In genomic region chr7:128136927-128137326, GRCm38 (mm10) we compare ENCODE assay signal across 8 mouse cellular contexts.
"Had no signal": no experiment of that assay in that cellular context is flagged by ENCODE, and none has a peak within 500 bp of the region (broad histone marks: within the 10 kb centered on the region; RNA-seq: fewer than 3 reads in every experiment).

No protein-coding gene starts in this region.

- DNase-seq: liver, embryonic 13.5 days; liver, postnatal 0 days; lung, adult 2 months; lung, postnatal 14 days; right cerebral cortex, postnatal 14 days; thymus, adult 2 months; thymus, postnatal 25 days; thymus, postnatal 4 days had no signal
